Mouse (Mus musculus) embryonic facial prominence, embryonic 13.5 days (tissue): ENCODE data around the gene Tmem248. TPM values are rescaled to one million over a fixed set of nuclear protein-coding genes. Genes with fewer than 3 reads are reported as not detected.

ENCODE experiments used
- ATAC-seq: fragments of 200-750 bp; cut with Nextera tagmentation; 2 replicates; pipeline ENCODE4 v1.8.0; 2017; ENCODE audit warnings: low read depth; ENCODE audit not compliant: insufficient number of reproducible peaks, insufficient read depth, low FRiP score, low TSS enrichment
- H3K27ac ChIP-seq: fragments of 300-500 bp; sonication (generic); 2 replicates; pipeline ENCODE4 v1.5.1; 2015; ENCODE audit warnings: moderate library complexity, mild to moderate bottlenecking, inconsistent platforms
- H3K27me3 ChIP-seq: fragments of 300-500 bp; sonication (generic); 2 replicates; pipeline ENCODE4 v1.6.1; 2015; ENCODE audit warnings: mild to moderate bottlenecking, inconsistent platforms
- H3K36me3 ChIP-seq: fragments of 300-500 bp; sonication (generic); 2 replicates; pipeline ENCODE4 v1.6.1; 2015; ENCODE audit warnings: mild to moderate bottlenecking, inconsistent platforms
- H3K4me1 ChIP-seq: fragments of 300-500 bp; sonication (generic); 2 replicates; pipeline ENCODE4 v1.6.1; 2015; ENCODE audit warnings: inconsistent platforms
- H3K4me2 ChIP-seq: fragments of 300-500 bp; sonication (generic); 2 replicates; pipeline ENCODE4 v1.6.1; 2015; ENCODE audit warnings: moderate library complexity, mild to moderate bottlenecking, inconsistent platforms
- H3K4me3 ChIP-seq: fragments of 300-500 bp; sonication (generic); 2 replicates; pipeline ENCODE4 v1.5.1; 2015; ENCODE audit warnings: mild to moderate bottlenecking, inconsistent platforms
- H3K9ac ChIP-seq: fragments of 300-500 bp; sonication (generic); 2 replicates; pipeline ENCODE4 v1.6.1; 2015; ENCODE audit warnings: mild to moderate bottlenecking, inconsistent platforms
- H3K9me3 ChIP-seq: fragments of 300-500 bp; sonication (generic); 2 replicates; pipeline ENCODE4 v1.6.1; 2016; ENCODE audit warnings: inconsistent platforms
- WGBS: fragments of 180-500 bp; shearing (Covaris S2); methylation state at CpG from one replicate; pipeline ENCODE4 v1.1.7; 2015; ENCODE audit warnings: mixed read lengths; 5-methylcytosine and 5-hydroxymethylcytosine counted together
- polyA plus RNA-seq: library from polyadenylated mRNA; unstranded; fragments of >200 nt; fragmentation: Nextera tagmentation; extraction: Ambion mirVana; gene quantifications from 2 replicates; pipeline ENCODE4 v1.2.1, GENCODE M21; 2015

Tmem248 gene
- polyA plus RNA-seq, result 31.8 and 33.3 TPM in 2 replicates

DNA sequence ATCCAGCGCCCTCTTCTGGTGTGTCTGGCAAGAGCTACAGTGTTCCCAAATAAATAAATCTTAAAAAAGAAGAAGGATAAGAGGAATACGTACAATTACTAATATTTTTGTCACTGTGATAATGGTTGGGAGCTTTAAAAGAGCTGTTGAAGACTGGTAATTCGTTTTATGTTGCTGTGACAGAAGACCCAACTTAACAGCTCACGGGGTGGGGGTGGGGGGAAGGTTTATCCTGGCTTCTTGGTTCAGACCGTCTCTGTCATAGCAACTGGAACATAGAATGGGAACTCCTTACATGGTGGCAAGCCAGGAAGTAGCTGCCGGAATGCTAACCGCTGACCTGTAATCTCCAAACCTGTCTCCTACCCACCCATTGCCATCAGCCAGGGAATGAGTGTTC lies at the start of gene Tmem248:
Gene Tmem248, plus strand, starts transcription at position 301 of the 400 bp plus-strand sequence.
- peaks cover 10% of the 10 kb centered on the region for H3K4me1 ChIP-seq
- H3K27ac ChIP-seq, result no peak within 1 kb of the TSS
- H3K36me3 ChIP-seq, result peaks cover 26% of the 10 kb centered on the region
- 84% methylated on average over 7 of the region's 7 CpGs for WGBS
- H3K9me3 ChIP-seq, result 0 out of 2 replicates have a peak, but pooled peaks cover 7% of the 10 kb centered on the region
- H3K4me3 ChIP-seq, result no peak within 1 kb of the TSS
- H3K4me2 ChIP-seq, result no peak within 1 kb of the TSS
- no peaks in the 10 kb centered on the region for H3K27me3 ChIP-seq
- H3K9ac ChIP-seq, result no peak within 1 kb of the TSS
- ATAC-seq, result no peak

DNA sequence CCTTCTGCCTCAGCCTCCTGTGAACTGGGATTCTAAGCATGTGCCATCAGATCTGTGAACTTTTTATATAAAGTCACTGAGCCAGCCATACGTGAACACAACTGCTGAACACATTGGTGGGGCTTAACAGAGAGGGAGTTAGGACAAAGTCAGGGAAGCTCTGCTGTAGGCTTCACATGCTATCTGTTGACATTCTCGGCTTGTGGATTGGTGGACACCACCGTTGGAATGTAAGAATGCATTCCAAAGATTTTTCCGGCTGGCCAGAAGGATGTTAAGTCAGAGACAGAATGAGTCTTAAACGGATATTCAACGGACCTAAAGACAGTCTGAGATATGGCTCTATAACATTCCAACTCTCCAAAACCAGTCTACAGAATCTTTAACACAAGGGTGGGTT lies 47.8 kb upstream of the Tmem248 start:
- 55% methylated on average over 6 of the region's 6 CpGs for WGBS
- ATAC-seq, result no peak
- no peak overlapping the region for H3K4me2 ChIP-seq

DNA sequence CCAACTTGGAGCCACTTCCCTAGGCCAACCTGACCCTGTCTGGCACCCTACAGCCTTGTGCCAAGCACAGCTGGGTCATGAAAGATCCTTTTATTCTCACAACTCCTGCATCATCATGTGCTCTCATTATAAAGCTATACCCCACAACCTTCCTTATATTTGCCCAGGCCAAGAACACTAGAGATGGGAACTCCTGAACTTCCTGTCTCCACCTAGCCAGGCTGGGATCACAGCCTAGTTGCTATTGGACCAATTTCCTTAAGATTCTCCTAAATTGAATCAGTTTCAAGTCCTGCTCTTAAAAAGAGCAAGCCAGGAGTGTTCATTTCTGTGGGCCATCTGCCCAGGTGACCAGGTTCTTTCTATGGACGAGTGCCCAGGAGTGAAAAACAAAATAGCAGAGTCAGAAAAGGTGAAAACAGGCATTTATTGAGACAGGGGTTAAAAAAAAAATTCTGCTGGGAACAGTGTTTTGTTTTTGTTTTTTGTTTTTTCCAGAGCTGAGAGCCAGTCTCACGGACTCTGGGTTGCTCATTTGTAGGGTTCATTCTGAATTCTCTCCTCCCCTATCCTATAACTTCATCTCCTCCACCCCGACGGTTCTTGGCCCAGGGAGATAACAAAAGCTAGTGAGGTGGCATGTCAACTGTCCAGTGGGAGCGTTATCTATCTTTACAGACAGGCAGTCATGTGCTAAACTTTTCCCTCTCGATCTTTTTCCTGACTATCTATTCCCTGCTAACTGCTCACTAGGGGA lies 46.0 kb upstream of the Tmem248 start:
- peak overlapping the region; percentile 92 for H3K9ac ChIP-seq
- H3K4me3 ChIP-seq, result peak overlapping the region; percentile 96
- 16% methylated on average over 6 of the region's 6 CpGs for WGBS
- H3K36me3 ChIP-seq, result no peaks in the 10 kb centered on the region
- no peaks in the 10 kb centered on the region for H3K27me3 ChIP-seq
- H3K4me1 ChIP-seq, result peaks cover 18% of the 10 kb centered on the region
- H3K4me2 ChIP-seq, result peak overlapping the region; percentile 83
- H3K9me3 ChIP-seq, result no peaks in the 10 kb centered on the region
- no peak for ATAC-seq
- peak overlapping the region; percentile 78 for H3K27ac ChIP-seq

More for the DNA sequence above, 47.8 kb upstream of the Tmem248 start:
- H3K4me3 ChIP-seq, result no peak overlapping the region
- no peaks in the 10 kb centered on the region for H3K9me3 ChIP-seq
- H3K36me3 ChIP-seq, result no peaks in the 10 kb centered on the region
- H3K9ac ChIP-seq, result no peak overlapping the region
- peaks cover 18% of the 10 kb centered on the region for H3K4me1 ChIP-seq
- H3K27me3 ChIP-seq, result no peaks in the 10 kb centered on the region
- H3K27ac ChIP-seq, result no peak overlapping the region

- H3K4me1 ChIP-seq, result peaks cover 18% of the 10 kb centered on the region
- H3K36me3 ChIP-seq, result no peaks in the 10 kb centered on the region
- peak within 1 kb of the TSS; percentile 78 for H3K27ac ChIP-seq
- H3K4me2 ChIP-seq, result peak within 1 kb of the TSS; percentile 83
- H3K9ac ChIP-seq, result peak within 1 kb of the TSS; percentile 92
- H3K4me3 ChIP-seq, result peak within 1 kb of the TSS; percentile 96
- under 1% methylated on average over 59 of the region's 62 CpGs for WGBS
- peak; percentile 86 for ATAC-seq
- no peaks in the 10 kb centered on the region for H3K9me3 ChIP-seq
- no peaks in the 10 kb centered on the region for H3K27me3 ChIP-seq
Observed at GRCm38 (mm10) chr5:130171423-130171954, 45.4 kb upstream of the Tmem248 start, which contains the start of gene Rabgef1. Rabgef1 (plus strand) TSS chr5:130171798.

DNA sequence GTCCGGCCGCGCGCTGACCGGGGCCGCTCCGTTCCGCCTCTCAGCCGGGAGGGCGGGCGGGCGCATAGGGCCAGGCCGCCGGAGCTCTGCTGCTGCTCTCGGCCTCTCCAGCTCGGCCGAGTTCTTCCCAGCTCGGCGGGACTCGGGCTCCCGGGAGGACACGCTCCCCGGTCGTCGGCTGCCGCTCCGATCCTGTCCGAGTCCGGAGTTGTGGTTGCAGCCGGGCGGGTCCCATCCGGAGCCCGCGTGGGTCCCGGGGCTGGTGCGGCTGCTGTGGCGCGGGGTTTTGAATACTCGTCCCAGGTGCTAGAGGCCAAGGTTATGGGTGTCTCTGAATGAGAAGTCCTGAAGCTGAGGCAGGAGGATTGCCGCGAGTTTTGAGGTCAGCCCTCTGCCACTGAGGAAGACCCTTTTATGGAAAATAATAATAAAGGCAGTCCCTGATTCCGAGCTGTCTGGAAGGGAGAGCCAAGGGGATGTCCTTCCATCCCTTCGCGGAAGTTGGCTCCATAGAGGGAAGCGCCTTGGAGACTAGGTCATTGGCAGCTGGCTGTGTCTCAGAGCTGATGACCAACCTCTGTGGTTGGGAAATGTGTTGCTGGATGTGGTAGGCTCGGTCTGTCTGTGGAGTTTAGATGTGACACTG lies 44.8 kb upstream of the Tmem248 start:
- peak overlapping the region; percentile 92 for H3K9ac ChIP-seq
- H3K27ac ChIP-seq, result peak overlapping the region; percentile 78
- 1% methylated on average over 40 of the region's 46 CpGs for WGBS
- peaks cover 18% of the 10 kb centered on the region for H3K4me1 ChIP-seq
- no peaks in the 10 kb centered on the region for H3K36me3 ChIP-seq
- H3K4me3 ChIP-seq, result peak overlapping the region; percentile 96
- peak; percentile 73 for ATAC-seq
- peak overlapping the region; percentile 83 for H3K4me2 ChIP-seq
- H3K9me3 ChIP-seq, result no peaks in the 10 kb centered on the region
- H3K27me3 ChIP-seq, result no peaks in the 10 kb centered on the region

GRCm38 (mm10) chr5:130173012-130173411 lies 43.9 kb upstream of the Tmem248 start:
- peak overlapping the region; percentile 96 for H3K4me3 ChIP-seq
- ATAC-seq, result no peak
- H3K9ac ChIP-seq, result no peak overlapping the region
- 93% methylated on average over 4 of the region's 4 CpGs for WGBS
- no peak overlapping the region for H3K27ac ChIP-seq
- no peaks in the 10 kb centered on the region for H3K27me3 ChIP-seq
- no peaks in the 10 kb centered on the region for H3K9me3 ChIP-seq
- H3K4me2 ChIP-seq, result peak overlapping the region; percentile 83
- H3K4me1 ChIP-seq, result peaks cover 21% of the 10 kb centered on the region
- H3K36me3 ChIP-seq, result no peaks in the 10 kb centered on the region

DNA sequence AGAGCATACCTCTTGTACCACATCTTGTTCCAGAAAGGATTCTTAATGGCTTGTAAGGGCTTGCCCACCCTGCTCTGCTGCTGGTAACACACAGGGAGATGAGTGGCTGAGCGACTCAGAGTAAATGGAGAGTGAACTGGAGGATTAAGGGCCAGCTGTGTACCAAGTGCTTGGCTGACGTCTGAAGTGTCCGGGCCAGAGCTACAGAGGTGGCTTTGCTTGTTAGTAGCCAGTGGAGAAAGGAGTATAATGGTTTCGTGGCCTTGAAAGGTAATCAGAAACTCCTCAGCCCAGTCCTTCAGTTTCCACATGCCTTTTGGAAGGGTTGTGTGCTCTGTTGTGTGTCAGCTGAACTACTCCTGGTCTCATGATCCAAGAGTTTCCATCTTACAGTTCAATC lies 39.0 kb upstream of the Tmem248 start:
- peaks cover 11% of the 10 kb centered on the region for H3K4me1 ChIP-seq
- H3K9me3 ChIP-seq, result no peaks in the 10 kb centered on the region
- no peak overlapping the region for H3K4me3 ChIP-seq
- no peak overlapping the region for H3K4me2 ChIP-seq
- H3K9ac ChIP-seq, result no peak overlapping the region
- H3K27ac ChIP-seq, result peak overlapping the region; percentile 56
- no peaks in the 10 kb centered on the region for H3K27me3 ChIP-seq
- 53% methylated on average over 4 of the region's 4 CpGs for WGBS
- no peak for ATAC-seq
- H3K36me3 ChIP-seq, result no peaks in the 10 kb centered on the region

- Histone ChIP-seq H3K4me2 (no peak overlapping the region), H3K4me3 (no peak overlapping the region), H3K27ac (no peak overlapping the region), H3K9me3 (no peaks in the 10 kb centered on the region), H3K4me1 (peaks cover 4% of the 10 kb centered on the region), H3K9ac (no peak overlapping the region), H3K36me3 (no peaks in the 10 kb centered on the region), H3K27me3 (no peaks in the 10 kb centered on the region)
- WGBS, result 66% methylated on average over 7 of the region's 7 CpGs
- no peak for ATAC-seq
Observed at GRCm38 (mm10) chr5:130180362-130180761, 36.5 kb upstream of the Tmem248 start.

DNA sequence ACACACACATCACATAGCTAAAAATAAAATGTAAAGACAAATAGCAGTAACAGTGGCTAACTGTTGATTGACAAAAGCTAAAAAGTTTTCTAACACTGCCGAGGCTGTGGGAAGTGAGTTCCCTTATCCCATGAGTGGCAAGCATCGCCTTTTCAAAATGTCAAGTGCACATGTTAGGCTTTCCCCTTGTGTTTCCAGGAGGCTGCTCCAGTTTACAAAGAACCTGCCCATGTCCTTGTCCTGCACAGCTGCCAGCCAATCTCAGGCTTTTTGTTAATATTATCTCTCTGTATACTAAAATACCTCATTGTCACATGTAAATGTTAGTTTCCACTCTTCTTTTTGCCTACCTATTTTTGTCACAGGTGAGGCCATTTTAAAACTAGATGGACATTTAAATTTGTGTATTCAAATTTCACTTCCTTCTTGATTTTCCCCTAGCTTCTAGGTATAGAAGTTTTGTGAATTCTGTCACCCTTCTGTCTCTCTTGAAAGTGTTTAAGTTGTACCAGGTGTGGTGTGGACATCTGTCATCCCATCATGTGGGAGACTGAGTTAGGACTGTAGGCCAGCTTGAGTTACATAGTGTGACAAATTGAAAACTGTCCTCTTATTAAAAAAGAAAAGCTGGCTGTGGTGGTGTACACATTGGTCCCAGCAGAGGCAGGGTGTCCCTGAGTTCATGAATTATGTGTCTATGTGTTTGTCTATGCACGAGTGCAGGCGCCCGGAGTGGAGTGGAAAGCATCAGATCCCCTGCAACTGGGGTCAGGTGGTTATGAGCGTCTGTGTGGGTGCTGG lies 34.9 kb upstream of the Tmem248 start:
- peaks cover 8% of the 10 kb centered on the region for H3K4me1 ChIP-seq
- no peak for ATAC-seq
- no peak overlapping the region for H3K4me2 ChIP-seq
- no peaks in the 10 kb centered on the region for H3K36me3 ChIP-seq
- no peaks in the 10 kb centered on the region for H3K9me3 ChIP-seq
- no peak overlapping the region for H3K27ac ChIP-seq
- H3K27me3 ChIP-seq, result no peaks in the 10 kb centered on the region
- no peak overlapping the region for H3K4me3 ChIP-seq
- WGBS, result 81% methylated on average over 6 of the region's 6 CpGs
- H3K9ac ChIP-seq, result no peak overlapping the region

DNA sequence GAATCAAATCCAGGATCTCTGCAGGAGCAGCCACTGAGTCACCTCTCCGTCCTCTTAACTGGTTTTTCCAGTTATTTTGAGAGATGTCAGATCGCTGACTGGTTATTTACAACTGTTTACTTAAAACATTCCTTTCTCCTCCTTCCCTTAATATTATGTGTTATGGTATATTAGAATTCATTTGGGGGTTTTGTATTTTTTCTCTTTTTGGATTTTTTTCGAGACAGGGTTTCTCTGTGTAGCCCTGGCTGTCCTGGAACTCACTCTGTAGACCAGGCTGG lies 34.4 kb upstream of the Tmem248 start:
- H3K9ac ChIP-seq, result no peak overlapping the region
- H3K4me1 ChIP-seq, result peaks cover 8% of the 10 kb centered on the region
- H3K36me3 ChIP-seq, result peaks cover 2% of the 10 kb centered on the region
- ATAC-seq, result no peak
- no peak overlapping the region for H3K27ac ChIP-seq
- H3K4me2 ChIP-seq, result no peak overlapping the region
- H3K27me3 ChIP-seq, result no peaks in the 10 kb centered on the region
- 84% methylated on average over 3 of the region's 3 CpGs for WGBS
- no peak overlapping the region for H3K4me3 ChIP-seq
- H3K9me3 ChIP-seq, result no peaks in the 10 kb centered on the region

DNA sequence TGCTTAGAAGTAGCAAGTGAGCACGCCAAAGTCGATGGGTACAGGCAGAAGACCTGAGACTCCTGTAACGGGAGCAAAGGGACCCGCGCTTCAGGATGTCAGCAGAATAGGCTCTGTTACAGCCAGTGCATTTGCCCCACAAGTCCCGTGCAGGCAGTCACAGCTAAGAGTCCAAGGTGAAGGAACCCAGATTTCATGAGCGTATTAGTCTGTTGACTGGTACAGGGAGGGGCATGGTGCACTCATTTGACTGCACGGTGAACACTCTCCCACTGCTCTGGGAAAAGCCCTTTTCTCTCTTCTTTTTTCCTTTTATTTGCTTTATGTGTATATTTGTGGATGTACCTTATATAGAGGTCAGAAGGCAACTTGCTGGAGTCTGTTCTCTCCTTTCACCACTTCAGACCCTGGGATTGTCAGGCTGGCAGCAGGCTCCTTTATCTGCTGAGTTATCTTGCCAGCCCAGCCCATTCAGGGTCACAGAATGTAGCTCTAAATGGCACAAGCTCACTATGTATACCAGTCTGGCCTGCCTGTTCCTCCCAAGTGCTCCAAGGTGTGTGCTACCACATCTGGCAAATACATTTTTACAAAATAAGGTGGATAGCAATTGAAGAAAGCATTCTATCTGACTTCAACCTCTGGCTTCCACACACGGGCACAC lies 32.6 kb upstream of the Tmem248 start:
- Histone ChIP-seq H3K27me3 (no peaks in the 10 kb centered on the region), H3K27ac (no peak overlapping the region), H3K9me3 (no peaks in the 10 kb centered on the region), H3K4me2 (no peak overlapping the region), H3K4me1 (peaks cover 4% of the 10 kb centered on the region; the same call in 1 of the 2 replicates), H3K4me3 (no peak overlapping the region), H3K36me3 (peaks cover 19% of the 10 kb centered on the region), H3K9ac (no peak overlapping the region)
- ATAC-seq, result no peak
- WGBS, result 89% methylated on average over 9 of the region's 9 CpGs
